Comparison of ENCODE assay signal across 7 mouse cellular contexts in genomic region chr11:48789973-48790823, GRCm38 (mm10). TPM values are rescaled to one million over a fixed set of nuclear protein-coding genes. Genes with fewer than 3 reads are reported as not detected.
A peak's percentile ranks its signal among the peaks of the same experiment; 100 is the strongest.
DNase-seq lines count a peak whose midpoint lies in the region; ATAC-seq and TF ChIP-seq lines count a peak whose summit lies in the region.

No protein-coding gene starts in this region.

- H3K9me3 ChIP-seq in embryonic facial prominence, embryonic 11.5 days (replicated peaks; ENCODE audit: control insufficient read depth, low read length) = no peaks in the 10 kb centered on the region
- no peaks in the 10 kb centered on the region for H3K9me3 ChIP-seq in limb, embryonic 12.5 days
- H3K9me3 ChIP-seq in midbrain, embryonic 15.5 days = no peaks in the 10 kb centered on the region

- H3K4me1 ChIP-seq in embryonic facial prominence, embryonic 11.5 days (ENCODE audit: control insufficient read depth, insufficient read depth, low read length) = no peaks in the 10 kb centered on the region
- H3K4me1 ChIP-seq in kidney, adult 2 months (ENCODE audit: control insufficient read depth, insufficient read depth, low read length) = peaks cover 2% of the 10 kb centered on the region; the same call in 1 of the 2 replicates
- no peaks in the 10 kb centered on the region for H3K4me1 ChIP-seq in limb, embryonic 12.5 days (replicated peaks)
- H3K4me1 ChIP-seq in midbrain, embryonic 15.5 days = 0 out of 2 replicates have a peak, but pooled peaks cover 5% of the 10 kb centered on the region
- H3K4me1 ChIP-seq in spleen, adult 2 months (ENCODE audit: control insufficient read depth, insufficient read depth, insufficient read length) = no peaks in the 10 kb centered on the region

- no peak overlapping the region for H3K4me3 ChIP-seq in embryonic facial prominence, embryonic 11.5 days (ENCODE audit: low read depth, low read length)
- peak overlapping the region; percentile 18; the same call in 1 of the 2 replicates for H3K4me3 ChIP-seq in kidney, adult 2 months (ENCODE audit: insufficient read depth, low read depth, low read length)
- H3K4me3 ChIP-seq in limb, embryonic 12.5 days (replicated peaks) = peak overlapping the region; percentile 22; the same call in 1 of the 2 replicates
- peak overlapping the region; percentile 24; the same call in 1 of the 2 replicates for H3K4me3 ChIP-seq in midbrain, embryonic 15.5 days
- no peak overlapping the region for H3K4me3 ChIP-seq in spleen, adult 2 months (ENCODE audit: extremely low read depth, insufficient read depth, insufficient read length)

- no peaks in the 10 kb centered on the region for H3K27me3 ChIP-seq in embryonic facial prominence, embryonic 11.5 days (ENCODE audit: control insufficient read depth, insufficient read depth, low read length)
- no peaks in the 10 kb centered on the region for H3K27me3 ChIP-seq in kidney, adult 2 months (replicated peaks; ENCODE audit: control insufficient read depth, insufficient read depth, low read length)
- H3K27me3 ChIP-seq in limb, embryonic 12.5 days = no peaks in the 10 kb centered on the region
- H3K27me3 ChIP-seq in midbrain, embryonic 15.5 days (replicated peaks) = no peaks in the 10 kb centered on the region; the same call in 1 of the 2 replicates
- H3K27me3 ChIP-seq in spleen, adult 2 months (ENCODE audit: control insufficient read depth, insufficient read depth, low read length) = no peaks in the 10 kb centered on the region

- H3K4me2 ChIP-seq in embryonic facial prominence, embryonic 11.5 days (ENCODE audit: low read depth, low read length) = no peak overlapping the region
- H3K4me2 ChIP-seq in limb, embryonic 12.5 days = peak overlapping the region; percentile 49
- H3K4me2 ChIP-seq in midbrain, embryonic 15.5 days = peak overlapping the region; percentile 42

- no peak overlapping the region for H3K27ac ChIP-seq in embryonic facial prominence, embryonic 11.5 days (replicated peaks; ENCODE audit: low read depth, low read length)
- H3K27ac ChIP-seq in kidney, adult 2 months (ENCODE audit: insufficient read depth, low read depth, low read length) = no peak overlapping the region
- H3K27ac ChIP-seq in limb, embryonic 12.5 days = no peak overlapping the region
- no peak overlapping the region for H3K27ac ChIP-seq in midbrain, embryonic 15.5 days
- H3K27ac ChIP-seq in spleen, adult 2 months (ENCODE audit: insufficient read depth, low read length) = no peak overlapping the region

- H3K36me3 ChIP-seq in embryonic facial prominence, embryonic 11.5 days (replicated peaks; ENCODE audit: control insufficient read depth, insufficient read depth, low read depth, low read length) = no peaks in the 10 kb centered on the region
- H3K36me3 ChIP-seq in kidney, adult 2 months (ENCODE audit: control insufficient read depth, insufficient read depth, low read length) = no peaks in the 10 kb centered on the region
- no peaks in the 10 kb centered on the region for H3K36me3 ChIP-seq in limb, embryonic 12.5 days
- no peaks in the 10 kb centered on the region for H3K36me3 ChIP-seq in midbrain, embryonic 15.5 days (replicated peaks)
- H3K36me3 ChIP-seq in spleen, adult 2 months (ENCODE audit: control insufficient read depth, insufficient read depth, low read length) = no peaks in the 10 kb centered on the region

- WGBS in embryonic facial prominence, embryonic 11.5 days = 19% methylated on average over 20 of the region's 20 CpGs
- WGBS in kidney, adult 2 months = 15% methylated on average over 20 of the region's 20 CpGs
- 16% methylated on average over 20 of the region's 20 CpGs for WGBS in limb, embryonic 12.5 days
- WGBS in midbrain, embryonic 15.5 days = 15% methylated on average over 20 of the region's 20 CpGs
- 26% methylated on average over 20 of the region's 20 CpGs for WGBS in spleen, adult 2 months

- ATAC-seq in embryonic facial prominence, embryonic 11.5 days (replicated peaks; ENCODE audit: insufficient number of reproducible peaks, low FRiP score, low TSS enrichment, low read depth) = no peak
- ATAC-seq in limb, embryonic 12.5 days (ENCODE audit: insufficient number of reproducible peaks, insufficient read depth, low FRiP score, low TSS enrichment, low read depth) = peak; percentile 69; the same call in 1 of the 2 replicates
- ATAC-seq in midbrain, embryonic 15.5 days (replicated peaks) = peak; percentile 59; the same call in 1 of the 2 replicates

- no peak overlapping the region for H3K9ac ChIP-seq in embryonic facial prominence, embryonic 11.5 days (replicated peaks; ENCODE audit: low read length)
- H3K9ac ChIP-seq in limb, embryonic 12.5 days (replicated peaks) = no peak overlapping the region
- H3K9ac ChIP-seq in midbrain, embryonic 15.5 days = peak overlapping the region; percentile 27; the same call in 1 of the 2 replicates

- peak; percentile 88 for TF ChIP-seq CTCF in kidney, adult 2 months (conservative IDR thresholded peaks at IDR 0.05; ENCODE audit: insufficient read depth, insufficient read length, low read depth, low read length)
- peak; percentile 87; the same call in 1 of the 2 replicates for TF ChIP-seq CTCF in spleen, adult 2 months (IDR thresholded peaks at IDR 0.05; ENCODE audit: extremely low read depth, insufficient read depth, insufficient read length, insufficient replicate concordance)

- DNase-seq in adrenal gland, postnatal 14 days = peak; percentile 92
- DNase-seq in embryonic facial prominence, embryonic 11.5 days (ENCODE audit: low spot score) = peak; percentile 88
- peak; percentile 97 for DNase-seq in heart, adult 11 months
- peak; percentile 91 for DNase-seq in kidney, adult 2 months
- DNase-seq in spleen, adult 2 months (ENCODE audit: low read depth in 1 of 2, low spot score in 2 of 2) = peak; percentile 63 to 80

- TF ChIP-seq POLR2A in kidney, adult 2 months (IDR thresholded peaks at IDR 0.05; ENCODE audit: low read depth, low read length) = no peak
- TF ChIP-seq POLR2A in spleen, adult 2 months (IDR thresholded peaks at IDR 0.05; ENCODE audit: low read depth, low read length) = no peak

RNA-seq across cellular contexts. Expression of gene Rack1, which starts 9.9 kb away (rescaled TPM):
- total RNA-seq in adrenal gland, postnatal 14 days (2021) = 735 and 919 TPM in 2 replicates
- 755 and 775 TPM in 2 replicates for polyA plus RNA-seq in embryonic facial prominence, embryonic 11.5 days (2014; fragmentation: Nextera tagmentation; extraction: Ambion mirVana)
- polyA plus RNA-seq in kidney, adult 2 months (2012; rRNA removed) = 1,151 and 1,243 TPM in 2 replicates
- 646 and 685 TPM in 2 replicates for polyA plus RNA-seq in limb, embryonic 12.5 days (2016; fragmentation: Nextera tagmentation; extraction: Ambion mirVana)
- 365 and 382 TPM in 2 replicates for polyA plus RNA-seq in midbrain, embryonic 15.5 days (2015; fragmentation: Nextera tagmentation; extraction: Ambion mirVana)
- 2,204 and 3,047 TPM in 2 replicates for polyA plus RNA-seq in spleen, adult 2 months (2012; rRNA removed)

RNA-seq across cellular contexts. Expression of gene Trim41, which starts 27.0 kb away (rescaled TPM):
- total RNA-seq in adrenal gland, postnatal 14 days (2021) = 34.6 and 40.5 TPM in 2 replicates
- 3.2 and 3.8 TPM in 2 replicates for polyA plus RNA-seq in embryonic facial prominence, embryonic 11.5 days (2014; fragmentation: Nextera tagmentation; extraction: Ambion mirVana)
- polyA plus RNA-seq in kidney, adult 2 months (2012; rRNA removed) = 26.3 and 27.3 TPM in 2 replicates
- 6.0 and 7.3 TPM in 2 replicates for polyA plus RNA-seq in limb, embryonic 12.5 days (2016; fragmentation: Nextera tagmentation; extraction: Ambion mirVana)
- polyA plus RNA-seq in midbrain, embryonic 15.5 days (2015; fragmentation: Nextera tagmentation; extraction: Ambion mirVana) = 7.3 and 7.9 TPM in 2 replicates
- 24.4 and 24.7 TPM in 2 replicates for polyA plus RNA-seq in spleen, adult 2 months (2012; rRNA removed)

RNA-seq across cellular contexts. Expression of gene Trim7, which starts 35.7 kb away (rescaled TPM):
- total RNA-seq in adrenal gland, postnatal 14 days (2021) = 6.1 and 8.5 TPM in 2 replicates
- polyA plus RNA-seq in embryonic facial prominence, embryonic 11.5 days (2014; fragmentation: Nextera tagmentation; extraction: Ambion mirVana) = 0.27 and 0.33 TPM in 2 replicates
- polyA plus RNA-seq in kidney, adult 2 months (2012; rRNA removed) = 80.3 and 98.8 TPM in 2 replicates
- 0.34 and 1.3 TPM in 2 replicates for polyA plus RNA-seq in limb, embryonic 12.5 days (2016; fragmentation: Nextera tagmentation; extraction: Ambion mirVana)
- 2.3 and 2.6 TPM in 2 replicates for polyA plus RNA-seq in midbrain, embryonic 15.5 days (2015; fragmentation: Nextera tagmentation; extraction: Ambion mirVana)
- polyA plus RNA-seq in spleen, adult 2 months (2012; rRNA removed) = 53.6 and 63.6 TPM in 2 replicates

RNA-seq across cellular contexts. Expression of gene Gm12184, which starts 36.3 kb away (rescaled TPM):
- total RNA-seq in adrenal gland, postnatal 14 days (2021) = 2.3 and 3.5 TPM in 2 replicates
- 7.7 and 14.0 TPM in 2 replicates for polyA plus RNA-seq in embryonic facial prominence, embryonic 11.5 days (2014; fragmentation: Nextera tagmentation; extraction: Ambion mirVana)
- 9.7 and 10.4 TPM in 2 replicates for polyA plus RNA-seq in kidney, adult 2 months (2012; rRNA removed)
- 4.2 and 13.6 TPM in 2 replicates for polyA plus RNA-seq in limb, embryonic 12.5 days (2016; fragmentation: Nextera tagmentation; extraction: Ambion mirVana)
- polyA plus RNA-seq in midbrain, embryonic 15.5 days (2015; fragmentation: Nextera tagmentation; extraction: Ambion mirVana) = 2.6 and 4.0 TPM in 2 replicates
- 3.9 and 6.1 TPM in 2 replicates for polyA plus RNA-seq in spleen, adult 2 months (2012; rRNA removed)

Comparison
In these comparisons a context has a peak if more than half of its experiments do, and no peak if none do; other contexts are left out.
1. H3K4me3 ChIP-seq: peak in kidney, adult 2 months (single experiment), limb, embryonic 12.5 days (single experiment) and midbrain, embryonic 15.5 days (single experiment); none in embryonic facial prominence, embryonic 11.5 days (single experiment) and spleen, adult 2 months (single experiment).
2. RNA of gene Trim7, which starts 35.7 kb away (polyA plus RNA-seq): 80.3 to 98.8 TPM in kidney, adult 2 months and 53.6 to 63.6 TPM in spleen, adult 2 months; 2.3 to 2.6 TPM in midbrain, embryonic 15.5 days, 0.34 to 1.3 TPM in limb, embryonic 12.5 days and 0.27 to 0.33 TPM in embryonic facial prominence, embryonic 11.5 days; every median in the first group is over 10 times any median in the second.
3. Peak in every context shown above with its lines, with median percentiles within 50 percentile points of each other: DNase-seq.